Mouse (Mus musculus) limb, embryonic 12.5 days (tissue): Measurements from ENCODE around the gene Exosc10. TPM values are rescaled to one million over a fixed set of nuclear protein-coding genes. Genes with fewer than 3 reads are reported as not detected.

Source experiments
- ATAC-seq: fragments of 200-750 bp; cut with Nextera tagmentation; 2 replicates; pipeline ENCODE4 v1.8.0; 2017; ENCODE audit warnings: low read depth, moderate TSS enrichment; ENCODE audit not compliant: insufficient number of reproducible peaks, insufficient read depth, low FRiP score, low TSS enrichment
- H3K27ac ChIP-seq: fragments of 300-500 bp; sonication (generic); 2 replicates; pipeline ENCODE4 v1.5.1; 2016; ENCODE audit warnings: mild to moderate bottlenecking, moderate library complexity
- H3K27me3 ChIP-seq: fragments of 300-500 bp; sonication (generic); 2 replicates; pipeline ENCODE4 v1.6.1; 2016; ENCODE audit warnings: mild to moderate bottlenecking, moderate library complexity
- H3K36me3 ChIP-seq: fragments of 300-500 bp; sonication (generic); 2 replicates; pipeline ENCODE4 v1.6.1; 2016; ENCODE audit warnings: mild to moderate bottlenecking, moderate library complexity
- H3K4me1 ChIP-seq: fragments of 300-500 bp; sonication (generic); replicated peaks from 2 replicates; pipeline ENCODE4 v1.6.1; 2016
- H3K4me2 ChIP-seq: fragments of 300-500 bp; sonication (generic); 2 replicates; pipeline ENCODE4 v1.6.1; 2016; ENCODE audit warnings: mild to moderate bottlenecking, moderate library complexity
- H3K4me3 ChIP-seq: fragments of 300-500 bp; sonication (generic); replicated peaks from 2 replicates; pipeline ENCODE4 v1.5.1; 2016; ENCODE audit warnings: mild to moderate bottlenecking
- H3K9ac ChIP-seq: fragments of 300-500 bp; sonication (generic); replicated peaks from 2 replicates; pipeline ENCODE4 v1.6.1; 2016; ENCODE audit warnings: mild to moderate bottlenecking, moderate library complexity
- H3K9me3 ChIP-seq: fragments of 300-500 bp; sonication (generic); 2 replicates; pipeline ENCODE4 v1.6.1; 2016; ENCODE audit warnings: mild to moderate bottlenecking, moderate library complexity
- WGBS: fragments of 180-500 bp; shearing (Covaris S2); methylation state at CpG from one replicate; pipeline ENCODE4 v1.1.7; 2016; 5-methylcytosine and 5-hydroxymethylcytosine counted together
- polyA plus RNA-seq: library from polyadenylated mRNA; unstranded; fragments of >200 nt; fragmentation: Nextera tagmentation; extraction: Ambion mirVana; gene quantifications from 2 replicates; pipeline ENCODE4 v1.2.1, GENCODE M21; 2016

The Exosc10 gene
- polyA plus RNA-seq, 1 experiment from 2014 or later = 110 TPM

DNA sequence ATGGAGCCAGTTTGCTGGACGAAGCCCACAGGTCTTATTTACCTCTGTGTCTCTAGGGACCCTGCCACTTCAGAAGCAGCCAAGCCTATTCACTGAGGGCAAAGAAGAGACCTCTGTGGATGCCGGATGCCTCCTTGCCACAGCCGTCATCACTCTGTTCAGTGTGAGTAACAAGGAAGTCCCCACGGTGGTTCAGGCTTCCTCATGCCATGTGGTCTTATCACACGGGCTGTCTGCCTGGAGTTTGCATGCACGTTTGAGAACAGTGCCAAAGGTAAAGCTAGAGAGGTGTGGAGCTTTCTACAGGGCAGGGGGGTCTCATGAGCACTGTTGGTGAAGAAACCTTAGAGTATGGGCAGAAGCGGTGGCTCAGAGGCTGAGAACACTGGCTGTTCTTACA, 15.0 kb downstream of the Exosc10 start:
- no peak overlapping the region for H3K4me2 ChIP-seq
- H3K36me3 ChIP-seq = peaks cover 100% of the 10 kb centered on the region
- no peak for ATAC-seq
- H3K9ac ChIP-seq = no peak overlapping the region
- 88% methylated on average over 7 of the region's 7 CpGs for WGBS
- H3K4me1 ChIP-seq = no peaks in the 10 kb centered on the region
- H3K4me3 ChIP-seq = no peak overlapping the region
- H3K27me3 ChIP-seq = no peaks in the 10 kb centered on the region
- no peaks in the 10 kb centered on the region for H3K9me3 ChIP-seq
- H3K27ac ChIP-seq = no peak overlapping the region

DNA sequence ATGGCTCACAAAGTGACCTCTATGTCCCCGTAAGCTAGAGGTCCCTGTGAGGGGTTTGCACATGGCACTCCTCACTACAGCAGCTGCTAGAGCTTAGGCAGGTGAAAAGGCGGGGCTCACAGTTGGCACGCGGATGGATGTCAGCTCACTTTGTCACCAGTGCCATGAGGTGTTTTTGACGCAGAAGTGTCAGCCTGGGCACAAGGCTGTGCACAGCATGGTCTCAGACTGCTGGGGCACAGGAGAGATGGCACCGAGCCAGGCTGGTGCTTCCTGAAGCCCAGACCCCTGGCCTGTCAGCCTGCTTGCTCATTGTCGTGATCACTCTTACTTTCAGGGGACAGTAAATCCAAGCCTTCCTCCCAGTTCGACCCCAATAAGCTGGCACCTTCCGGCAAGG, 22.5 kb downstream of the Exosc10 start:
- H3K9me3 ChIP-seq = no peaks in the 10 kb centered on the region
- no peak overlapping the region for H3K4me2 ChIP-seq
- H3K9ac ChIP-seq = no peak overlapping the region
- peaks cover 78% of the 10 kb centered on the region for H3K36me3 ChIP-seq
- H3K27me3 ChIP-seq = no peaks in the 10 kb centered on the region
- no peak overlapping the region for H3K27ac ChIP-seq
- ATAC-seq = no peak
- no peaks in the 10 kb centered on the region for H3K4me1 ChIP-seq
- WGBS = 92% methylated on average over 9 of the region's 9 CpGs
- H3K4me3 ChIP-seq = no peak overlapping the region

DNA sequence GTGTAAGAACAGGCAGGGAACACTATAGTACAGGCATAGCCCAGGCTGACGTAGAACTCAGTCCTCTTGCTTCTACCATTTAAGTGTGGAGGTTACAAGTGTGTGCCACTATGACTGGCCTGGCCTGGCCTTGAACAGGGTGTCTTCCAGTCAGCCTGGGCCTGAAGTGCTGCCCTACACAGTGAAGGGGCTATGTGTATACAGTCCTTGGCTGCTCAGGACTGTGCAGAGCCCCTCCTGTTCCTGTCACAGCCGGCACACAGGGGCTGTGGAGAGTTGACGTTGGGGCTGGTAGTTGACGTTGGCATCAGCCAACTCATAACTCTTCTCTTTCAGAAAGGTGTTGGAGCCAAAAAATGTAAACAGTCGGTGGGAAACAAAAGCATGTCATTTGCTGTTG, 23.2 kb downstream of the Exosc10 start:
- Histone ChIP-seq H3K27me3 (no peaks in the 10 kb centered on the region), H3K4me3 (no peak overlapping the region), H3K4me2 (no peak overlapping the region), H3K9ac (no peak overlapping the region), H3K36me3 (peaks cover 72% of the 10 kb centered on the region), H3K9me3 (no peaks in the 10 kb centered on the region), H3K27ac (no peak overlapping the region), H3K4me1 (no peaks in the 10 kb centered on the region)
- 91% methylated on average over 5 of the region's 5 CpGs for WGBS
- ATAC-seq = peak; percentile 48; the same call in 1 of the 2 replicates

DNA sequence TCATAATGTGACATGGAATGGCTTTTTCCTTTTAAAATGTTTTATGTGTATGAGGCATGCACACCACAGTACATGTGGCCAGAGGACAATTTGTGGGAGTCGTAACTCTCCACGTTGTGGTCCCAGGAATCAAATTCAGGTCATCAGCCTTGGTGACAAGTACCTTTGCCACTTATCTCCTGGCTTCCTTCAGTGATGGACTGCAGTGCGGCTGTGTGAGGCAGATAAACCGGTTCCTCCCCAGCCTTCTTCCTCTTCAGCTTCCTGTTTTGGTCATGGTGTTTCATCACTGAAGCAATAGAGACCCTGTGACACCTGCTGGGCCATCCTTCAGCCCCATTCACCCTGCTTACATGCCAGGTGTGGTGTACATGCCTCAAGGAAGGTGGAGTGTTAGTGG, 25.0 kb downstream of the Exosc10 start:
- H3K36me3 ChIP-seq = peaks cover 54% of the 10 kb centered on the region
- H3K4me2 ChIP-seq = no peak overlapping the region
- 86% methylated on average over 4 of the region's 4 CpGs for WGBS
- H3K9ac ChIP-seq = no peak overlapping the region
- H3K27me3 ChIP-seq = no peaks in the 10 kb centered on the region
- H3K9me3 ChIP-seq = no peaks in the 10 kb centered on the region
- no peak for ATAC-seq
- no peak overlapping the region for H3K4me3 ChIP-seq
- no peaks in the 10 kb centered on the region for H3K4me1 ChIP-seq
- H3K27ac ChIP-seq = no peak overlapping the region

DNA sequence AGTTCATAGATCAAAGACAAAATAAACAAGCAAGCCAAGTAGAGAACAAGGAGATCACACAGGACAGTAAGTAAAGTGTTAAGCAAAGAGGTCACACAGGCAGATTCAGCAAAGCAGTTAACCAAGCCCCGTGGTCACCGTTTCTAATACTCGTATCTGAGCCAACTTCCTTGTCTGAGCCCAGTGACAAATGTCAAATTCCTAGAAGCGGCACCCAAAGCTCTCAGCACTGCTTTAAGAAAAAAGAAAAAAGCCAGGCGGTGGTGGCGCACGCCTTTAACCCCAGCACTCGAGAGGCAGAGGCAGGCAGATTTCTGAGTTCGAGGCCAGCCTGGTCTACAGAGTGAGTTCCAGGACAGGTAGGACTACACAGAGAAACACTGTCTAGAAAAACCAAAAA, 28.4 kb downstream of the Exosc10 start:
- Histone ChIP-seq H3K27ac (no peak overlapping the region), H3K27me3 (no peaks in the 10 kb centered on the region)
- WGBS = 77% methylated on average over 9 of the region's 9 CpGs

DNA sequence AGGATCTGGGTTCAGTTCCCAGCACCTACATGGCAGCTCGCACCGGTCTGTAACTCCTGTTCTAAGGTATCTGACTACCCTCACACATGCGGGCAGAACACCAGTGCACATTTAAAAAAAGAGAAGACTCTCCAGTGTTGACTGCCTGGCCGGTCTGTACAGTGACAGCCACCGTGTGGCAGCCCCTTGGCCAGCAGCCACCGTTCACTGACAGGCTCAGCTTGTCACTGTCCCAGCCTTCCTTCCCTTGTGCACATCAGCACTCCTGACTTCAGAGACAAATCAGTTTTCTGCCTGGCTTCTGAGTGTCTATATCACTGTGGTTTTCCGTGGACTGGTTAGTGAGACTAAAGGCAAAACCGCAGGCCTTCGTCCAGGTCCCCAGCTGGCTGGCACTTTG, 30.6 kb downstream of the Exosc10 start:
- Histone ChIP-seq H3K9ac (no peak overlapping the region), H3K27me3 (no peaks in the 10 kb centered on the region), H3K36me3 (peaks cover 12% of the 10 kb centered on the region), H3K27ac (no peak overlapping the region), H3K4me3 (no peak overlapping the region), H3K4me2 (no peak overlapping the region), H3K9me3 (no peaks in the 10 kb centered on the region), H3K4me1 (peaks cover 15% of the 10 kb centered on the region)
- no peak for ATAC-seq
- 83% methylated on average over 9 of the region's 9 CpGs for WGBS

More for the DNA sequence above, 28.4 kb downstream of the Exosc10 start:
- Histone ChIP-seq H3K4me3 (no peak overlapping the region), H3K4me1 (peaks cover 4% of the 10 kb centered on the region; the same call in 1 of the 2 replicates), H3K9me3 (no peaks in the 10 kb centered on the region), H3K36me3 (peaks cover 20% of the 10 kb centered on the region), H3K4me2 (no peak overlapping the region), H3K9ac (no peak overlapping the region)
- ATAC-seq = no peak

DNA sequence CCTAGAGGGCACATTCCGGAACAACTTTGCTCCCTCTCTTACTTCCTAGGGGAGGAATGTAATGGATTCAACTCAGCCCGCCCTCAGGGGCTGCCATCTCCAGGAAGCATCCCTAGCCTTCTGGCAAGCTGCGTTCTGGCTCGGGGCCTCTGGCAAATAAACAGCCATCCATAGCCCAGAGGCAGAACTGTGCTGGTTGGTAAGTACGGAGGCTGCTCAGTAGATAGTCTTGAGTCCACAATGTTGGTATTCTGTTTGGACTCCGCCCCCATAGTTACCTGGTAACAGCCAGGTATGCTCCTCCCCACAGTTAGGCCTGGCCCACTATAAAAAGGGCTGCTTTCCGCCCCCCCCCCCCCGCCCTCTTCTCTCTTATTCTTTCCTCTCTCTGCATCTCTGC, 31.3 kb downstream of the Exosc10 start:
- Histone ChIP-seq H3K4me3 (no peak overlapping the region), H3K4me2 (no peak overlapping the region), H3K4me1 (peaks cover 15% of the 10 kb centered on the region), H3K27me3 (no peaks in the 10 kb centered on the region), H3K27ac (no peak overlapping the region), H3K9ac (no peak overlapping the region), H3K36me3 (peaks cover 19% of the 10 kb centered on the region), H3K9me3 (no peaks in the 10 kb centered on the region)
- WGBS = 54% methylated on average over 7 of the region's 8 CpGs
- ATAC-seq = no peak

- peak overlapping the region; percentile 52 for H3K9ac ChIP-seq
- peak overlapping the region; percentile 98 for H3K4me3 ChIP-seq
- no peaks in the 10 kb centered on the region for H3K9me3 ChIP-seq
- H3K4me1 ChIP-seq = peaks cover 15% of the 10 kb centered on the region
- H3K27ac ChIP-seq = peak overlapping the region; percentile 66
- H3K4me2 ChIP-seq = peak overlapping the region; percentile 91
- peaks cover 30% of the 10 kb centered on the region for H3K36me3 ChIP-seq
- no peaks in the 10 kb centered on the region for H3K27me3 ChIP-seq
- ATAC-seq = no peak
- WGBS = 7% methylated on average over 18 of the region's 18 CpGs
Observed at GRCm38 (mm10) chr4:148590421-148591170, 32.4 kb downstream of the Exosc10 start.

GRCm38 (mm10) chr4:148591171-148591630, 33.0 kb downstream of the Exosc10 start, which contains the start of gene Srm:
Gene Srm, plus strand, starts transcription at chr4:148591503.
- WGBS = 0% methylated on average over 33 of the region's 50 CpGs
- H3K36me3 ChIP-seq = peaks cover 36% of the 10 kb centered on the region
- peak within 1 kb of the TSS; percentile 98 for H3K4me3 ChIP-seq
- peak within 1 kb of the TSS; percentile 88 for H3K9ac ChIP-seq
- no peaks in the 10 kb centered on the region for H3K9me3 ChIP-seq
- peak; percentile 98 for ATAC-seq
- H3K4me1 ChIP-seq = peaks cover 15% of the 10 kb centered on the region
- H3K27me3 ChIP-seq = no peaks in the 10 kb centered on the region
- H3K4me2 ChIP-seq = peak within 1 kb of the TSS; percentile 91
- peak within 1 kb of the TSS; percentile 66 for H3K27ac ChIP-seq

GRCm38 (mm10) chr4:148591637-148592380, 33.6 kb downstream of the Exosc10 start:
- H3K27ac ChIP-seq = no peak overlapping the region
- H3K9ac ChIP-seq = peak overlapping the region; percentile 88
- H3K4me1 ChIP-seq = peaks cover 15% of the 10 kb centered on the region
- H3K9me3 ChIP-seq = no peaks in the 10 kb centered on the region
- H3K4me2 ChIP-seq = peak overlapping the region; percentile 91
- no peaks in the 10 kb centered on the region for H3K27me3 ChIP-seq
- ATAC-seq = peak; percentile 63
- H3K36me3 ChIP-seq = peaks cover 42% of the 10 kb centered on the region
- peak overlapping the region; percentile 98 for H3K4me3 ChIP-seq
- WGBS = 1% methylated on average over 47 of the region's 53 CpGs

DNA sequence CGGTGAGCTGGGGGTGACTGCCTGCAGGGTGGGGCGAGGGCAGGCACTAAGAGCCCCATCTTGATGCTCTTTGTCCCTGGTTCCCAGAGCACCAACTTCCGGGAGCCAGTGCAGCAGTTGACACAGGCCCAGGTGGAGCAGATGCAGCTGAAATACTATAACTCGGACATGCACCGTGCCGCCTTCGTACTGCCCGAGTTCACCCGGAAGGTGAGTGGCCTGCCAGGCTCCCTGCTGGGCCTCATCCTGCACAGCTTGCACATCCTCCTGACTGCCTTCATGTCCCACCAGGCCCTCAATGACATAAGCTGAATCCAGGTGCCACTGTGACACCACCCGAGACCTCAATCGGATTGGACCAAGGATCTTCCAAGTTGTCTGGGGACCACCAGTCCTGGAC, 35.8 kb downstream of the Exosc10 start:
- no peak overlapping the region for H3K4me3 ChIP-seq
- no peak overlapping the region for H3K4me2 ChIP-seq
- no peaks in the 10 kb centered on the region for H3K27me3 ChIP-seq
- peaks cover 15% of the 10 kb centered on the region for H3K4me1 ChIP-seq
- ATAC-seq = no peak
- WGBS = 95% methylated on average over 11 of the region's 11 CpGs
- no peak overlapping the region for H3K27ac ChIP-seq
- no peak overlapping the region for H3K9ac ChIP-seq
- no peaks in the 10 kb centered on the region for H3K9me3 ChIP-seq
- H3K36me3 ChIP-seq = peaks cover 64% of the 10 kb centered on the region
